Mouse (Mus musculus): Measurements from ENCODE around the gene Nup205. TPM values are rescaled to one million over a fixed set of nuclear protein-coding genes. Genes with fewer than 3 reads are reported as not detected.

Gene Nup205
- total and polyA plus RNA-seq, 3 experiments, result 8.2 to 99.2 (median 93.8) TPM

DNA sequence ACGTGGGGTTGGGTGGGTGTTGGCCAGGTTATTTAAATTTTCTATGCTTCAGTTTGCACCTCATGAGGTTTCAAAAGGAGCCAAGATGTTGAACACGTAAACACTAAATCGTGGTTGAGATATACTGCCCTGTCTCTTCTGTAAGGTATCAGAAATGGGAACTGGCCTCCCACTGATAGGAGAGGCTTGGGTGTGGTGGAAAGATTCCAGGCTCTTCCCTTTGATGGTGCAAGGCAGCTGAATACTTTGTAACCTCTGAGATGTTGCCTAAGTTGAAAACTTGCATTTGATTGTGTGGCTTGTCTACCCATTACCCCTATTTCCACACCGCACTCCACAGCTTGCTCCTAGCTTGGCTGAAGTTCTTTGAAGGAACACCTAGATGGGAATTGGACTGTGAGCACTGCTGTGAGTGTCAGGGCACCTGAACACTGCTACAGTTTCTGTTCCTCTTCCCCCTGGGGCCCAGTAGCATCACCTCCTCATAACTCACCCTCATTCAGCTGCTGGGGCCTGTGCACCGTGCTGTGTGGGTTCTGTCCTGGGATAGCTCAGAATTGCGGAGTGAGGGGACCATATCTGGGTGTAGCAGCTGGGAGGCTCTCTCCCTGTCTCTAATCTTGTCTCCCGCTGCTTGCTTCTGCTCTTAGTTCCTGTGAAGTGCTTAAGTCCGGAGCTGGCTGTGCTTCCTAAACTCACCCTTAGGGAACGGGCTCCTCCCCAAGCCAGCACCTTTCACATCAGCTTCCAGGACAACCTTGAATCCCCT lies 77.1 kb downstream of the Nup205 start:
- ATAC-seq (ENCODE audit: extremely low read depth, insufficient number of reproducible peaks, low FRiP score, poor library complexity, severe bottlenecking) (peak; percentile 9; the same call in 1 of the 2 replicates), DNase-seq (ENCODE audit: low spot score) (peak; percentile 26)
- Histone ChIP-seq H3K4me1 (ENCODE audit: insufficient read depth, low read depth, low read length) (peaks cover 68% of the 10 kb centered on the region), H3K27me3 (ENCODE audit: insufficient read depth, low read length) (no peaks in the 10 kb centered on the region), H3K9me3 (replicated peaks) (no peaks in the 10 kb centered on the region), H3K4me3 (ENCODE audit: low read depth, low read length) (peak overlapping the region; percentile 79), H3K36me3 (replicated peaks) (peaks cover 7% of the 10 kb centered on the region)
- TF ChIP-seq POLR2AphosphoS5 (IDR thresholded peaks at IDR 0.05; ENCODE audit: insufficient replicate concordance, low read depth, low read length), result no peak
- TF ChIP-seq GATA2 (IDR thresholded peaks at IDR 0.05; ENCODE audit: borderline replicate concordance, low read depth, low read length), result no peak
- no peak for TF ChIP-seq CTCF (IDR thresholded peaks at IDR 0.05; ENCODE audit: low read depth, low read length)
- TF ChIP-seq GATA1 (IDR thresholded peaks at IDR 0.05; ENCODE audit: borderline replicate concordance, low read length), result no peak
- TF ChIP-seq TAL1 (conservative IDR thresholded peaks at IDR 0.05; ENCODE audit: low read depth, low read length), result peak; percentile 69

DNA sequence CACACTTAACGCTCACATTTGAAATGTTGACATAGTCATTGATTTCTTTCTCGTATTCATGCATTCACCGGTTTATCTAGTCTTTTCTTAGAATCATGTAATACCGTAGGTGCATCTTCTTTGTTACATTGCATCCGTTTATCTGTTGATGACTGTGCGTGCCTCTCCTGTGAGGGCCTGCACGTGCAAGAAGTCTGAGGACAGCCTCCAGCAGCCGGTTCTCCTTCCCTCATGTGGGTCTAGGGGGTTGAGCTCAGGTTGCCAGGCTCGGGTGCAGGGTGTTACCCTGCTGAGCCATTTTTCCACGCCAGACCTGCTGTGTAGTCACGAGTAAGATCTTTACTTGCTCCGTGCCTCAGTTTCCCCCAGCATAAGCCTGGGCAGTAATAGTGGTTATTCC lies 77.8 kb downstream of the Nup205 start:
- H3K27me3 ChIP-seq (ENCODE audit: insufficient read depth, low read length), result no peaks in the 10 kb centered on the region
- DNase-seq (ENCODE audit: low spot score) (peak; percentile 43), ATAC-seq (ENCODE audit: extremely low read depth, insufficient number of reproducible peaks, low FRiP score, poor library complexity, severe bottlenecking) (peak; percentile 16; the same call in 1 of the 2 replicates)
- H3K9me3 ChIP-seq (replicated peaks), result no peaks in the 10 kb centered on the region
- peaks cover 68% of the 10 kb centered on the region for H3K4me1 ChIP-seq (ENCODE audit: insufficient read depth, low read depth, low read length)
- H3K36me3 ChIP-seq (replicated peaks), result peaks cover 9% of the 10 kb centered on the region
- peak overlapping the region; percentile 79 for H3K4me3 ChIP-seq (ENCODE audit: low read depth, low read length)
- TF ChIP-seq GATA1 (IDR thresholded peaks at IDR 0.05; ENCODE audit: borderline replicate concordance, low read length) (no peak), GATA2 (IDR thresholded peaks at IDR 0.05; ENCODE audit: borderline replicate concordance, low read depth, low read length) (no peak), POLR2AphosphoS5 (IDR thresholded peaks at IDR 0.05; ENCODE audit: insufficient replicate concordance, low read depth, low read length) (no peak), TAL1 (conservative IDR thresholded peaks at IDR 0.05; ENCODE audit: low read depth, low read length) (no peak), CTCF (IDR thresholded peaks at IDR 0.05; ENCODE audit: low read depth, low read length) (no peak)

DNA sequence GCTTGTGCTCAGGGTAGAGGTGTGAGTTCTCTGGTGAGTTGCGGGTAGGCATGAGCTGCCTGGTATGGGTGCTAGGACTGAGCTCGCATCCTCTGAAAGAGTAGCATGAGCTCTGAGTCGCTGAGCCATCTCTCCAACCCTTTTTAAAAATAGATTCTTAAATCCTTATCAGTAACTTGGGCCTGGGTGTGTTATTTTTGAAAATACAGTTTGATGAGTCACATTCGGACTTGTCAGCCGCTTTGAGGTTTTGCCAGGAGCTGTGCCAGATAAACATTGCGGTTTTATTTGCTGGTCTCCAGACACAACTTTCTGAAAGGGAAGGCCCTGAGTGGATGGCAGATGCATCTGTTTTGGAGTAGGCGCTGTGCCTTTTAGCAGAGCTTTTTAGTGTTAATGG lies 79.5 kb downstream of the Nup205 start:
- DNase-seq (ENCODE audit: low spot score) (peak; percentile 68), ATAC-seq (ENCODE audit: extremely low read depth, insufficient number of reproducible peaks, low FRiP score, poor library complexity, severe bottlenecking) (peak; percentile 64)
- no peak for TF ChIP-seq GATA2 (IDR thresholded peaks at IDR 0.05; ENCODE audit: borderline replicate concordance, low read depth, low read length)
- peak; percentile 74 for TF ChIP-seq TAL1 (conservative IDR thresholded peaks at IDR 0.05; ENCODE audit: low read depth, low read length)
- no peaks in the 10 kb centered on the region for H3K27me3 ChIP-seq (ENCODE audit: insufficient read depth, low read length)
- H3K4me1 ChIP-seq (ENCODE audit: insufficient read depth, low read depth, low read length), result peaks cover 68% of the 10 kb centered on the region
- peaks cover 22% of the 10 kb centered on the region for H3K36me3 ChIP-seq (replicated peaks)
- no peak overlapping the region; the same call in 1 of the 2 replicates for H3K4me3 ChIP-seq (ENCODE audit: low read depth, low read length)
- H3K9me3 ChIP-seq (replicated peaks), result no peaks in the 10 kb centered on the region

DNA sequence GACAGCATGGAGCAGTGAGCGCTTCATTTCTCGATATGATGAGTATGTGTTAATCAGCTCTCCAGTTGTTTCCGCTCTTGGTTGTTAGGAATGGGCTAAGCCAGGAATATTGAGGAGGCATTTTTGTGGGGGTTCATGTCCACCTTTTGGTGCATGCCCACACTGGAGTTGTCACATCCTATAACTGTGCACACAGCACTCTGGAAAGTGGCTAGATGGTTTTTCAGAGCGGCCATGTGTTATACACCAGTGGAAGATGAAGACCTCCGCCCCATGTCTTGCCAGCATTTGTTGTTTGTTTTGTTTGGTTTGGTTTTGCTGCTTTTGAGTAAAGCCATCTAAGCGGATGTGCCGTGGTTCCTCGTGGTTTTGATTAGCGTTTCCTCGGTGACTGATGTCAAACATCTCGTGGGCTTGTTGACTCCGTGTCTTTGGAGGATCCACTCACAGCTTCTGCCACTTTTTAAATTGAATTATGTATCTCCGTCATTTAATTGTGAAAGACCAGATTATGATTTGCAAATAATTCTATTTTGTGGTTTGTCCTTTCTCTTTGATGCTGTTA lies 80.5 kb downstream of the Nup205 start:
- H3K36me3 ChIP-seq (replicated peaks), result peaks cover 30% of the 10 kb centered on the region
- DNase-seq (ENCODE audit: low spot score), result no peak
- H3K4me1 ChIP-seq (ENCODE audit: insufficient read depth, low read depth, low read length), result peaks cover 61% of the 10 kb centered on the region
- H3K4me3 ChIP-seq (ENCODE audit: low read depth, low read length), result no peak overlapping the region; the same call in 1 of the 2 replicates
- ATAC-seq (ENCODE audit: extremely low read depth, insufficient number of reproducible peaks, low FRiP score, poor library complexity, severe bottlenecking), result no peak
- no peaks in the 10 kb centered on the region for H3K9me3 ChIP-seq (replicated peaks)
- no peaks in the 10 kb centered on the region for H3K27me3 ChIP-seq (ENCODE audit: insufficient read depth, low read length)
- TF ChIP-seq GATA1 (IDR thresholded peaks at IDR 0.05; ENCODE audit: borderline replicate concordance, low read length) (no peak), POLR2AphosphoS5 (IDR thresholded peaks at IDR 0.05; ENCODE audit: insufficient replicate concordance, low read depth, low read length) (no peak), TAL1 (conservative IDR thresholded peaks at IDR 0.05; ENCODE audit: low read depth, low read length) (no peak), GATA2 (IDR thresholded peaks at IDR 0.05; ENCODE audit: borderline replicate concordance, low read depth, low read length) (no peak), CTCF (IDR thresholded peaks at IDR 0.05; ENCODE audit: low read depth, low read length) (no peak)

DNA sequence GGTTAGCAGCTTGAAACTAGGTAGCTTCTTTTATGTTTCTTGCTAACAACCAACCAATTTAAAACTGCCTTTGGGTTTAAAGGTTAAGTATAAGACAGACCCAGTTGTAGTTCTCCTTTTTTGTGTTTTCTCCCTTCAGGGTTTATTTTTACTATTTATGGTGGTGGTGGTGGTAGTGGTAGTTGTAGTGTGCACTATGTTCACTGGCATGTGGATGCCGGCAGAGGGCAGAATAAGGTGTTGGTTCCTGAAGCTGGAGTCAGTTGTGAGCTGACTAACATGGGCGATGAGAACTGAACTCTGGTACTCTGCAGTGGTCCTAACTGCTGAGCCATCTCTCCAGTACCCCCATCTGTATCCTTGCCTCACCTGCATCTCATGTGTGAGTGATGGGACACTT lies 81.7 kb downstream of the Nup205 start:
- Histone ChIP-seq H3K36me3 (replicated peaks) (peaks cover 36% of the 10 kb centered on the region), H3K4me3 (ENCODE audit: low read depth, low read length) (no peak overlapping the region)

DNA sequence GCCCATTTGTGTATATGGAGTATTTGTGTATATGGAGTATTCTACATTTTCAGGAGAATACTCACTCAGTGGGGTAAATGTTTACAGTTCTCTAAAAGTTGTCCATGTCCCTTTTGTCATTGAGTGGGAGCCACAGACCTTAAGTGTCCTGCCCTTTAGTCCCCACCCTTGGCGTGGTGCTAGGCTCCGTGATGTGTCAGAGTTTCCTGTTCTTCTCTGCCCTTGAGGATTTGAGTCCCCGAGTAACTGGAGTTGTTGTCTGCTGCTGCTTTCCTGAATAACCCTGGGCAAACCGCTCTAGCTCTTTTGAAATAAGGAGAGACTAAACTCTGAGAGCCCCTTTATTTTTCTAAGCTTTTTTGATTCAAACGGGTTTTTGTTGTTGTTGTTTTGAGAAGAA lies 82.3 kb downstream of the Nup205 start:
- Histone ChIP-seq H3K36me3 (replicated peaks) (peaks cover 34% of the 10 kb centered on the region), H3K27me3 (ENCODE audit: insufficient read depth, low read length) (no peaks in the 10 kb centered on the region), H3K4me1 (ENCODE audit: insufficient read depth, low read depth, low read length) (peaks cover 45% of the 10 kb centered on the region)

More for the DNA sequence above, 81.7 kb downstream of the Nup205 start:
- no peak for ATAC-seq (ENCODE audit: extremely low read depth, insufficient number of reproducible peaks, low FRiP score, poor library complexity, severe bottlenecking)
- TF ChIP-seq CTCF (IDR thresholded peaks at IDR 0.05; ENCODE audit: low read depth, low read length) (no peak), GATA2 (IDR thresholded peaks at IDR 0.05; ENCODE audit: borderline replicate concordance, low read depth, low read length) (no peak), GATA1 (IDR thresholded peaks at IDR 0.05; ENCODE audit: borderline replicate concordance, low read length) (no peak), TAL1 (conservative IDR thresholded peaks at IDR 0.05; ENCODE audit: low read depth, low read length) (no peak), POLR2AphosphoS5 (IDR thresholded peaks at IDR 0.05; ENCODE audit: insufficient replicate concordance, low read depth, low read length) (no peak)
- Histone ChIP-seq H3K9me3 (replicated peaks) (no peaks in the 10 kb centered on the region), H3K27me3 (ENCODE audit: insufficient read depth, low read length) (no peaks in the 10 kb centered on the region), H3K4me1 (ENCODE audit: insufficient read depth, low read depth, low read length) (peaks cover 51% of the 10 kb centered on the region)
- DNase-seq (ENCODE audit: low spot score), result no peak

More for the DNA sequence above, 82.3 kb downstream of the Nup205 start:
- H3K9me3 ChIP-seq (replicated peaks), result no peaks in the 10 kb centered on the region
- TF ChIP-seq GATA1 (IDR thresholded peaks at IDR 0.05; ENCODE audit: borderline replicate concordance, low read length) (no peak), TAL1 (conservative IDR thresholded peaks at IDR 0.05; ENCODE audit: low read depth, low read length) (no peak), CTCF (IDR thresholded peaks at IDR 0.05; ENCODE audit: low read depth, low read length) (no peak), GATA2 (IDR thresholded peaks at IDR 0.05; ENCODE audit: borderline replicate concordance, low read depth, low read length) (no peak), POLR2AphosphoS5 (IDR thresholded peaks at IDR 0.05; ENCODE audit: insufficient replicate concordance, low read depth, low read length) (no peak)
- no peak overlapping the region for H3K4me3 ChIP-seq (ENCODE audit: low read depth, low read length)
- ATAC-seq (ENCODE audit: extremely low read depth, insufficient number of reproducible peaks, low FRiP score, poor library complexity, severe bottlenecking) (no peak), DNase-seq (ENCODE audit: low spot score) (no peak)
